15 mouse cellular contexts compared by ENCODE assay signal in genomic region chr4:132706885-132707284, GRCm38 (mm10).
"Had no signal": no experiment of that assay in that cellular context is flagged by ENCODE, and none has a peak within 500 bp of the region (broad histone marks: within the 10 kb centered on the region; RNA-seq: fewer than 3 reads in every experiment).

No protein-coding gene starts in this region.

- ATAC-seq: hindbrain, embryonic 16.5 days; inflammation-experienced regulatory T-cells, adult 6 months; intestine, embryonic 15.5 days; intestine, postnatal 0 days had no signal

- DNase-seq: gastrocnemius, postnatal 14 days; gastrocnemius, postnatal 36 days; heart, adult 18-20 months; heart, postnatal 10 days; kidney, adult 18-20 months; kidney, adult 8-10 months; kidney, postnatal 10 days; kidney, postnatal 25 days; kidney, postnatal 4 days; liver; liver, embryonic 13.5 days had no signal
